Mouse (Mus musculus): ENCODE results near the gene Phpt1.

DNA sequence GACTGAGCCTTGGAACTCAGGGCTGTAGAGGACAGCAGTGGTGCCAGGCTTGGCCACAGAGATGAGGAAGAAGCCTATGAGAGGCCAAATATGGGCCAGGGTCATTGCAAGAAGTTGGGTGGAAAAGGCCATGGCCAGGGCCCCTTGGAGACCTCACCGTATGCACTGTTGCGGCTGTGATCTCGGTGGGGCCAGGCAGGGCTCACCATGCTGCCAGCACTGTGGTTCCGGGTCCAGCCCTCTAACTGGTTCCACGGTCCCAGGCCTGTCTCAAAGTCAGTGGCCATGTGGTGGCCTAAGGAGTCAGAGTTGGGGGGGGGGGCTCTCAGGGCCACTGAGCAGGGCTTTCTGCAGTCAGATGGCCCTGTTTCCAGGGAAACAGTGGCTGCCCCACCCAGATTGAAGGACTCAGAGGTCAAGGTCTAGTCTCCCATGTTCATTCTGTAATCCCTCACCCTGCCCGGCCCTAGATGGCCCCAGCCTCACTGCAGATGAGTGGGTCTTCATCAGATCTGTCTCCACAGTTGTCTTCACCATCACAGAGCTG lies 6.5 kb downstream of the Phpt1 start:
- TF ChIP-seq CTCF (IDR thresholded peaks at IDR 0.05; ENCODE audit: control insufficient read depth, insufficient read depth, insufficient replicate concordance, low read depth, low read length) (no peak), POLR2A (IDR thresholded peaks at IDR 0.05; ENCODE audit: control insufficient read depth, low read depth, low read length) (no peak)
